ENCODE assay signal across 8 mouse cellular contexts in the genomic region with DNA sequence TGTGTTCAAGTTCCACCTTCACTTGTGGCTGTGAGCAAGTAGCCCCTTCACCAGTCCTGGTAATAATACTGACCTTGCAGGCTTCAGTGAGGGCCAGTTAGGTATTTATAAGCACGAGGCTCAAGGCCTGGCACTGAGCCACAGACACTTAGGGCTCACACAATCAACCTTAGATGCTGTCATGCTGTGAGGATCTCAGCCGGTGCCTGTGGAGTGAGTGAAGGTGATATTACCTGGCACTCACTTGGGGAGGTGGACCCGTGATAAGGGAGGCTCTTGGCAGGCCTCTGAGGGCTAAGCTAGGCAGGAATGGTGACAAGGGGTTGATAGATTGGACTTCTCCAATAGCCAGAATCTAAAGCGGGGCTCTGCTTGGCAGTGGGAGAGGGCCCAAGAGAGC.
DNase-seq lines count a peak whose midpoint lies in the region.

No protein-coding gene starts in this region.

- peak; percentile 46 for DNase-seq in adrenal gland, adult 2 months
- no peak for DNase-seq in adrenal gland, adult 8-10 months
- DNase-seq in ovary, postnatal 36 days (ENCODE audit: low spot score), result peak; percentile 26
- DNase-seq in ovary, postnatal 10 days (ENCODE audit: low spot score), result no peak
- peak; percentile 63 for DNase-seq in kidney, postnatal 14 days
- DNase-seq in layer of hippocampus, postnatal 25 days (ENCODE audit: extremely low spot score in 1 of 2, low spot score in 1 of 2), result no peak
- no peak for DNase-seq in cerebellum, adult 9-11 months
- DNase-seq in right cerebral cortex, postnatal 10 days (ENCODE audit: low spot score in 2 of 2), result no peak

Comparison
In these comparisons a context has a peak if more than half of its experiments do, and no peak if none do; other contexts are left out.
1. DNase-seq: peak in adrenal gland, adult 2 months (single experiment), ovary, postnatal 36 days (single experiment) and kidney, postnatal 14 days (single experiment); none in adrenal gland, adult 8-10 months (single experiment), ovary, postnatal 10 days (single experiment), layer of hippocampus, postnatal 25 days (0 of 2), cerebellum, adult 9-11 months (single experiment) and right cerebral cortex, postnatal 10 days (0 of 2).